Mouse (Mus musculus): Measurements from ENCODE around the gene Kat2b. TPM values are rescaled to one million over a fixed set of nuclear protein-coding genes. Genes with fewer than 3 reads are reported as not detected.
"Not testable (repeated sequence)": the region's sequence is repeated elsewhere in the genome, so short reads cannot be mapped to it uniquely, and the experiment has no call there.

Kat2b gene
- polyA plus RNA-seq, 1 experiment from 2014 or later = 9.7 TPM

DNA sequence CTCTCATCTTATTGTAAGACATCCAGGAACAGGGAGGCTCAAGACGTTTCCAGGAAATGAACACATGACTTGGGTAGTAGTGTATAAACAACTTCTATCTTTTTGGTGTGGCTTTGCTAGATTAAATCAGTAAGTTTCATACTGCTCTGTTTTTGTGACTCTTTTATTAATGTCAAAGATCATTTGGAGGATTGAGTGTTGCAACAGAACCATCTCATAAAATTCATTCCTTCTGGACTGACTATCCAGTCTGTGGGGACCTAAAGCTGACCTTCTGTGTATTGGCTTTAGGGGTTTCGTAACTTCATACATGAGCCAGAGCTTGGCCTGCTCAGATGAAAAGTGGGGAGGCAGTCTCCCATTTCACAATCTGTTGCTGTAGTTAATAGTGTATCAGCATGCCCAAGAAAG lies 83.6 kb downstream of the Kat2b start:
- no peak for ATAC-seq (replicated peaks; ENCODE audit: insufficient number of reproducible peaks, insufficient read depth, low FRiP score, low read depth)
- peaks cover 54% of the 10 kb centered on the region for H3K36me3 ChIP-seq
- H3K4me2 ChIP-seq = no peak overlapping the region
- WGBS = 81% methylated on average over 2 of the region's 2 CpGs
- no peak overlapping the region for H3K9ac ChIP-seq
- no peak overlapping the region for H3K4me3 ChIP-seq
- no peaks in the 10 kb centered on the region for H3K27me3 ChIP-seq
- no peaks in the 10 kb centered on the region for H3K9me3 ChIP-seq (replicated peaks)
- no peaks in the 10 kb centered on the region for H3K4me1 ChIP-seq (replicated peaks)
- no peak overlapping the region for H3K27ac ChIP-seq

DNA sequence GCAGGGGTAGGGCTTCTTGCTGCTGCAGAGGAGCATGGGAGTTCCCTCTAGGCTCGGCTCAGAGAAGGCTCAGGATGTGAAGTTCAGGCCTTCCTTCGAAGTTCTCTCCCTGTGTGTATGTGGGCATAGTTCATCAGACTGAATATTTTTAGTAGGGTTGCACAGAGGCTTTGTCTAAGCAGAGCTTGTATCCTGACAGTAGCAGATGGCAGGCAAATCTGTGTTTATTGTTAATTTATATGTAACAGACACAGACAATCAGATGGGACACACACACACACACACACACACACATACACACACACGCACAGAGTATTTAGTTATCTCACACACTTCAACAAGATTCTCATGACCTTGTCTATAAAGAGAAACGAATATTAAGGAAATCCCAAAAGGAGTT lies 87.9 kb downstream of the Kat2b start:
- 76% methylated on average over 4 of the region's 4 CpGs for WGBS
- H3K36me3 ChIP-seq = peaks cover 35% of the 10 kb centered on the region
- H3K9ac ChIP-seq = no peak overlapping the region
- no peak overlapping the region for H3K27ac ChIP-seq
- no peak for ATAC-seq (replicated peaks; ENCODE audit: insufficient number of reproducible peaks, insufficient read depth, low FRiP score, low read depth)
- H3K4me3 ChIP-seq = no peak overlapping the region
- H3K9me3 ChIP-seq (replicated peaks) = no peaks in the 10 kb centered on the region
- H3K4me2 ChIP-seq = no peak overlapping the region
- H3K27me3 ChIP-seq = no peaks in the 10 kb centered on the region
- no peaks in the 10 kb centered on the region for H3K4me1 ChIP-seq (replicated peaks)

DNA sequence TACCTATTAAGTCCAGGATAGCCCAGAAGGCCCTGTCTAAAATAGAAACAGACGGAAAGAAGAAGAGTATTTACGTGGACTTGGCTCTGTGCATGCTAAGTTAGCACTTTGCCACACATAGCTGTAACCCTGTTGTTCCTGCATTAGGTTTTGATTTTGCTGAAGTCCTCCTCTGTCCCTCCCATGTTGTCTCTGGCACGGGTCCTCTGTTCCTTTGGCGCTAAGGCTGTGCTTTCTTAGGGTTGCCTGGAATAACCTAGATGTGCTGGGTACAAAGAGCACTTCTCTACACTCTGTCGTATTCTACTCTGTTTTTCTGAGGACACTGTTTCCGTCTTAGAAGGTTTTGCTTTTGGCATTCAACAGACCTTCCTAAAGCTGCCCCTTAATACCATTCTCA lies 88.4 kb downstream of the Kat2b start:
- H3K27ac ChIP-seq = no peak overlapping the region
- peaks cover 39% of the 10 kb centered on the region for H3K36me3 ChIP-seq
- H3K9ac ChIP-seq = no peak overlapping the region
- WGBS = 86% methylated on average over 6 of the region's 6 CpGs
- H3K4me1 ChIP-seq (replicated peaks) = no peaks in the 10 kb centered on the region
- H3K27me3 ChIP-seq = no peaks in the 10 kb centered on the region
- H3K4me3 ChIP-seq = no peak overlapping the region
- ATAC-seq (replicated peaks; ENCODE audit: insufficient number of reproducible peaks, insufficient read depth, low FRiP score, low read depth) = no peak
- H3K9me3 ChIP-seq (replicated peaks) = no peaks in the 10 kb centered on the region
- H3K4me2 ChIP-seq = no peak overlapping the region

DNA sequence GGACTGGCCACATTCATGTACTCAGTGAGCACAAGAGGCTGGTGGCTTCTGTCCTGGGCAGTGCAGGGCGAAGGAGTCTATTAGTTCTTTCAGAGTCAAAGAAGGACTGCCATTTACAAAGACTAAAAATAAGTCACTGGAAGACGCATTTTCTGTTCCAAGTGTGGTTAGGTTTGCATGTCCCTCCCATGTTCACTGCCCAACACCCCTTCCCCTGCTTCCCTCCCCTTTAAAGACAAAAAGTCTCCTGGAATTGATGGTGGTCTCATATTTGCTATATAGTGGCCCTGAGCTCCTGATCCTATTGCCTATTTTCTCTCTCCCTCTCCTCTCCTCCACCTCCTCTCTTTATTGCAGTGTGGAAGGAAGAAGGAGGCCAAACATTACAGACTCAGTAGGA lies 89.3 kb downstream of the Kat2b start:
- Histone ChIP-seq H3K9me3 (replicated peaks) (no peaks in the 10 kb centered on the region), H3K4me2 (no peak overlapping the region), H3K27ac (no peak overlapping the region), H3K27me3 (no peaks in the 10 kb centered on the region), H3K4me1 (replicated peaks) (no peaks in the 10 kb centered on the region), H3K9ac (no peak overlapping the region), H3K36me3 (peaks cover 44% of the 10 kb centered on the region), H3K4me3 (no peak overlapping the region)
- no peak for ATAC-seq (replicated peaks; ENCODE audit: insufficient number of reproducible peaks, insufficient read depth, low FRiP score, low read depth)
- 68% methylated on average over 2 of the region's 2 CpGs for WGBS

DNA sequence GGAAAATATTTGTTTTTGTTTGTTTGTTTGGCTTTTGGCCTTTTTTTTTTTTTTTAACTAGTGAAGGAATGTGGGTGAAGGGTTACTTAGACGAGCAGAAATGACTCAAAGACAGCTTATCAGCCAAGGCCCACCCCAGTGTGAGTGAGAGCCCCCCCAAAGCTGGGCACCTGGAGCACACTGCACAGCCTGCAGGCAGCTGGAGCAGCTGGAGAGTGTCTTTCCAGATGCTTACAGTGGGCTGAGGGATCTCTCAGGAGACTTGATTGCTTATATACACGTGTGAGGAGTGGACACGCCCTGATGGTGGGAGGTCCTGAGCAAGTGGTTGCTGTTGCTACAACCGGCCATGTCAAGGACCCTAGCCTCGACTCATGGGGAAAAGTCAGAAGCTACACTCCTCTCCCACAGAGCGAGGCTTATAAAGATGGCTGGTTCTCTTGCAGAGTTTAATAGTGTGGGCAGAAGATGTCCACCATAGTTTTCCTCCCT lies 89.8 kb downstream of the Kat2b start:
- Histone ChIP-seq H3K9me3 (replicated peaks) (no peaks in the 10 kb centered on the region), H3K4me3 (no peak overlapping the region), H3K4me2 (no peak overlapping the region), H3K27me3 (no peaks in the 10 kb centered on the region), H3K4me1 (replicated peaks) (no peaks in the 10 kb centered on the region), H3K36me3 (peaks cover 44% of the 10 kb centered on the region), H3K9ac (no peak overlapping the region), H3K27ac (no peak overlapping the region)
- ATAC-seq (replicated peaks; ENCODE audit: insufficient number of reproducible peaks, insufficient read depth, low FRiP score, low read depth) = no peak
- 52% methylated on average over 6 of the region's 6 CpGs for WGBS

DNA sequence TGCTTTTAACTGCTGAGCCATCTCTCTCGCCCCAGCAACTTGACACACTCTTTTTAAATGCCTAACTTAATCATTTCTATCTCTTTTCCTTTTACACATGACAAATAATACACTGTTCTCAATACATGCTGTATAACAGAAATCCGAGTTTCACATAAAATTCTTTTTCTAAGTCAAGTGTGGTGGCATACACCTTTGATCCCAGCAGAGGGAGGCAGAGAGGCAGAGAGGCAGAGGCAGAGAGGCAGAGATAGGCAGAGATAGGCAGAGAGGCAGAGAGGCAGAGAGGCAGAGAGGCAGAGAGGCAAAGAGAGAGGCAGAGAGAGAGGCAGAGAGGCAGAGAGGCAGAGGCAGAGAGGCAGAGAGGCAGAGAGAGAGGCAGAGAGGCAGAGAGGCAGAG lies 90.7 kb downstream of the Kat2b start:
- not testable (repeated sequence) for H3K9me3 ChIP-seq (replicated peaks); H3K27me3 ChIP-seq; H3K4me1 ChIP-seq (replicated peaks); ATAC-seq (replicated peaks; ENCODE audit: insufficient number of reproducible peaks, insufficient read depth, low FRiP score, low read depth); H3K4me2 ChIP-seq; H3K27ac ChIP-seq; H3K4me3 ChIP-seq; H3K9ac ChIP-seq
- H3K36me3 ChIP-seq = peaks cover 47% of the 10 kb centered on the region
- WGBS = 69% methylated on average over 2 of the region's 2 CpGs

DNA sequence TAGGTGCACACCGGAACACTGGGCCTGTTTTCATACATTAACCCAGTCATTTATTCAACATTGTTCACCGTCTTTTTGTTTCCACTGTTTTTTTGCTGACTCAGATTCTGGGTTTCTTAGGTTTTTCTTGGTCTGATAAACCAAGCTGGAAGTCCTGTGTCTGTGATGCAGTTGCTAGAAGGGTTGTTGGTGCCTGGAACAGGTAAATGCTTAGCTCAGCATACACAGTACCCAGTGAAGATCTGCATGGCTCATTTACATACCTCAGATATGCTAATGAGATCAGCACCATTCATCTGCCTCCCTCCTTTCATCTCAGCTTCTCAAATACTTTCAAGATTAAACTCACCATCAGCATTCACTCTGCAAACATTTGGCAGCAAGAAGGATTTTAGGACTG lies 92.0 kb downstream of the Kat2b start:
- no peak for ATAC-seq (replicated peaks; ENCODE audit: insufficient number of reproducible peaks, insufficient read depth, low FRiP score, low read depth)
- Histone ChIP-seq H3K27ac (no peak overlapping the region), H3K36me3 (peaks cover 37% of the 10 kb centered on the region), H3K27me3 (no peaks in the 10 kb centered on the region), H3K4me1 (replicated peaks) (no peaks in the 10 kb centered on the region), H3K9ac (no peak overlapping the region), H3K9me3 (replicated peaks) (no peaks in the 10 kb centered on the region), H3K4me2 (no peak overlapping the region), H3K4me3 (no peak overlapping the region)
- 85% methylated on average over 2 of the region's 2 CpGs for WGBS

DNA sequence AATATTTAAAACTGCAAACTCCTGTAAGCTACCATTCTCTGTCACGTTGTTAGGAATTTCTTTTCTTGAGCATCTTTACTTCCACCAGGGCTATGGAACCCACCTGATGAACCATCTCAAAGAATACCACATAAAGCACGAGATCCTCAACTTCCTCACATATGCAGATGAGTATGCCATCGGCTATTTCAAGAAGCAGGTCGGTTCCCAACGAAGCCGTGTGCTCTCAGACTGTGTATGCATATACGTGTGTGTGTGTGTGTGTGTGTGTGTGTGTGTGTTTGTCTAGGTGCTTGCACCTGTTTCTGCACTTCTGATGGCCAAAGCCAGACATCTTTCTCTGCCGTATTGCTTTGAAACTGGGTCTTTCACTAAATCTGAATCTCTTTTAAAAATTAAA lies 92.6 kb downstream of the Kat2b start:
- H3K4me2 ChIP-seq = no peak overlapping the region
- H3K9ac ChIP-seq = no peak overlapping the region
- H3K4me3 ChIP-seq = no peak overlapping the region
- H3K36me3 ChIP-seq = peaks cover 32% of the 10 kb centered on the region
- no peaks in the 10 kb centered on the region for H3K9me3 ChIP-seq (replicated peaks)
- H3K27me3 ChIP-seq = no peaks in the 10 kb centered on the region
- no peaks in the 10 kb centered on the region for H3K4me1 ChIP-seq (replicated peaks)
- ATAC-seq (replicated peaks; ENCODE audit: insufficient number of reproducible peaks, insufficient read depth, low FRiP score, low read depth) = no peak
- no peak overlapping the region for H3K27ac ChIP-seq
- WGBS = 84% methylated on average over 8 of the region's 8 CpGs

DNA sequence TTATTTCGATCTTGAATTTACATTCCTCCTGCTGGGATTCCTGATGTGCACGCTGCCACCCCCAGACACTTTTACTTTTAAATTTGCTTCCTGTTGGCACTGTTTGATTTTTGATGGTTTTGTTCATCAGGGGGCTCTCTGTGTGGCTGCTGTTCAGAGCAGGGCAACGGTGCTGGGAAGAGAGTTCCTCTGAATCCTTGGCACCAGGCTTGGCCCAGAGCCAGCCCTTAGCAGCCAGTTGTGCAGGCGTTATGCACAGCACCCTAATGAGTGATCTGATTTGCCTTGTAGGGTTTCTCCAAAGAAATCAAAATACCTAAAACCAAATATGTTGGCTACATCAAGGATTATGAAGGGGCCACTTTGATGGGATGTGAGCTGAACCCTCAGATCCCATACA lies 93.1 kb downstream of the Kat2b start:
- Histone ChIP-seq H3K4me2 (no peak overlapping the region), H3K9me3 (replicated peaks) (no peaks in the 10 kb centered on the region), H3K9ac (no peak overlapping the region), H3K36me3 (peaks cover 28% of the 10 kb centered on the region), H3K4me3 (no peak overlapping the region), H3K4me1 (replicated peaks) (no peaks in the 10 kb centered on the region), H3K27me3 (no peaks in the 10 kb centered on the region), H3K27ac (no peak overlapping the region)
- ATAC-seq (replicated peaks; ENCODE audit: insufficient number of reproducible peaks, insufficient read depth, low FRiP score, low read depth) = no peak
- WGBS = 54% methylated on average over 4 of the region's 4 CpGs

DNA sequence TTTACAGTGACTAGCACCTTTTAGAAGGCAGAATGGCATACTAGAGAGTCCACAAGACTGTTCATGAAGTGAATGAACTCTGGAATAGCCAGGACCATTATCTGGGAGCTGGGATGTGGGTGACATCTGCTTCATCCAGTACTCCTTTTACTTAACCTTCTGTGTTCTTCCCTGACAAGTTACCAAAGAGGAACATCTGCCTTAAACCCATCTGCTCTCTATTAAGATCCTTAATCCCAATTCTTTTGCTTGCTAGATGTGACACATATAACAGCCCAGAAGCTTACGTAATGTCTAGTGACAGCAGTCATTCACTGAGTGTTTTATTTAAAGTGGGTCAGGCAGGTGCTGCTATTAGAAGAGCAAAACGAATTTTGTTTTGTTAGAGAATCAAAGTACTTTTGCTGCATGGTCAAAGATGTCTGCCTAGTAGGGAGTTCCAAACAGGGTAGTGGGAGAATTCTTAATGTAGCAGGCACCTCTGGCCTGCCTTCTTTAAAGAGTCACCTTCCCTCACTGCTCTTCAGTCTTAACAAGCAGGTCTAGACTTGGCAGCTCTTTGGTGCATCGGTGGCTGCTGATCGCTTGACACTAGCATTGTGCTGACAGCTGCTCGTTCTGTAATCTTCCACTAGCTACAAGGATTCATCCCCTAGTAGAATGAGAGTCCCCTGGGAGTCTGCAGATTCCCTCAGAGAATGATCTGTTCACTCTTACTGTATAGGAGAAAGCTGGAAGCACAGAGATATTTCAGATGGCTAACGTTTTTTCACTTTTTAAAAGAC lies 94.6 kb downstream of the Kat2b start:
- no peaks in the 10 kb centered on the region for H3K27me3 ChIP-seq
- no peak overlapping the region for H3K9ac ChIP-seq
- 47% methylated on average over 6 of the region's 6 CpGs for WGBS
- no peak overlapping the region for H3K4me2 ChIP-seq
- peaks cover 35% of the 10 kb centered on the region for H3K36me3 ChIP-seq
- H3K4me1 ChIP-seq (replicated peaks) = no peaks in the 10 kb centered on the region
- no peak overlapping the region for H3K4me3 ChIP-seq
- ATAC-seq (replicated peaks; ENCODE audit: insufficient number of reproducible peaks, insufficient read depth, low FRiP score, low read depth) = no peak
- H3K27ac ChIP-seq = no peak overlapping the region
- H3K9me3 ChIP-seq (replicated peaks) = no peaks in the 10 kb centered on the region

DNA sequence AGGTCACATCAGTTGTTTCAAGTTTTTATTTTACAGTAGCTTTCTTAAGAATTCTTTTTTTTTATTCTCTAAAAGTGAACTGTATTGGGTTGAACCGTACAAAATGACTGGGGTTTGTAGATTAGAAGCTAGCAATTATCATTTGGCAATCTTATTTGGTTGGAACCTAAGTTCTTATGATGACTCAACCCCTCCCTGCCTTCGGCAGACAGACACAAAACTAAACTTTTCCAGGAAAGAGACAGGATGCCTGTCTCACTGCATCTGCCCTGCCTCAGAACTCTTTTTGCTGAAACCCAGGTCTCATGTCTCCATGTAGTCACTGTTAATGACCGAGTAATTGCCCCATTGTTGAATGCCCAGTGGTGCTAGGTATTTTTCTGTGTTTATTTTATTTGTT lies 97.6 kb downstream of the Kat2b start:
- H3K4me1 ChIP-seq (replicated peaks) = no peaks in the 10 kb centered on the region
- peaks cover 47% of the 10 kb centered on the region for H3K36me3 ChIP-seq
- H3K9ac ChIP-seq = no peak overlapping the region
- 78% methylated on average over 3 of the region's 3 CpGs for WGBS
- H3K9me3 ChIP-seq (replicated peaks) = no peaks in the 10 kb centered on the region
- H3K27ac ChIP-seq = no peak overlapping the region
- H3K4me3 ChIP-seq = no peak overlapping the region
- ATAC-seq (replicated peaks; ENCODE audit: insufficient number of reproducible peaks, insufficient read depth, low FRiP score, low read depth) = no peak
- H3K4me2 ChIP-seq = no peak overlapping the region
- H3K27me3 ChIP-seq = no peaks in the 10 kb centered on the region

DNA sequence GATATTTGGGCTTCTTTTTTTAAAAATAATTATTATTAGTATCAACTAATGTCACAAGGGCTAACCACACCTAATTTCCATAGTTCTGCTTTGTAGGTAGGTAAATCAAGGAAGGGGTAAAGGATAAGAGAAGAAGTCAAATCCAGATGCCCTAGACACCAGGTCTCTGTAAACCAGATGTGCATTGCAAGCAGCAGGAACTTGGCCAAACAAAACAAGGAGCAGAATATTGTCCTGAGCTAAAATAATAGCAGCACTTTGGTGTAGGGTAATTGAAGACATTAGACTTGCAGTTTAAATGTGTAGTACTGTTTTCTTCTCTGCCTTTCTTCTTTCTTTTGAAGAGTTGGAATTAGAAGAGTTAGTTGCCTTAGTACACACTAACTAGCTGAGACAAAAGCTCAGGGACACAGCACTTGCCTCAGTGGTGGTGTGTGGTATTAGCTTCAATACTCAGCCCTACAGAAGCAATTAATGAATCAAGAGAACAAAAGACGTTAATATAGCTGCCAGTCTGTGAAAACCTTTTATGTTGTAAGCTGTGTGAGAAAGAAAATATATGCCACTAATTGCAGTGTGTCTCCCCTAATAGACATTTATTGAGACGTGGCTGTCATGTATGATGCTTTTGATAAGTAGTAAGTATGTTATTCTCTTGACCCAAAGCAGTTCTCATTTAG lies 98.2 kb downstream of the Kat2b start:
- no peak overlapping the region for H3K9ac ChIP-seq
- no peaks in the 10 kb centered on the region for H3K27me3 ChIP-seq
- ATAC-seq (replicated peaks; ENCODE audit: insufficient number of reproducible peaks, insufficient read depth, low FRiP score, low read depth) = no peak
- WGBS = 85% methylated on average over 2 of the region's 2 CpGs
- no peak overlapping the region for H3K4me3 ChIP-seq
- H3K4me1 ChIP-seq (replicated peaks) = no peaks in the 10 kb centered on the region
- peaks cover 50% of the 10 kb centered on the region for H3K36me3 ChIP-seq
- H3K27ac ChIP-seq = no peak overlapping the region
- H3K9me3 ChIP-seq (replicated peaks) = no peaks in the 10 kb centered on the region
- no peak overlapping the region for H3K4me2 ChIP-seq

Data from heart, embryonic 15.5 days (tissue).